Mouse (Mus musculus) midbrain, embryonic 14.5 days (tissue): ENCODE data around the gene Hist1h2bg. TPM values are rescaled to one million over a fixed set of nuclear protein-coding genes. Genes with fewer than 3 reads are reported as not detected.
"Not testable (repeated sequence)": the region's sequence is repeated elsewhere in the genome, so short reads cannot be mapped to it uniquely, and the experiment has no call there.

Experiments used
- ATAC-seq: fragments of 200-750 bp; cut with Nextera tagmentation; 2 replicates; pipeline ENCODE4 v1.8.0; 2017; ENCODE audit warnings: moderate number of reproducible peaks, moderate library complexity; ENCODE audit not compliant: low FRiP score, low TSS enrichment
- DNase-seq: peaks from one replicate; pipeline ENCODE4 v3.0.0-alpha.2; 2015
- H3K27ac ChIP-seq: fragments of 300-500 bp; sonication (generic); replicated peaks from 2 replicates; pipeline ENCODE4 v1.5.1; 2014; ENCODE audit warnings: mild to moderate bottlenecking, low read depth, low read length, moderate library complexity
- H3K27me3 ChIP-seq: fragments of 300-500 bp; sonication (generic); 2 replicates; pipeline ENCODE4 v1.6.1; 2014; ENCODE audit warnings: low read length, control low read depth, mixed read lengths; ENCODE audit not compliant: control insufficient read depth, insufficient read depth
- H3K36me3 ChIP-seq: fragments of 300-500 bp; sonication (generic); 2 replicates; pipeline ENCODE4 v1.6.1; 2014; ENCODE audit warnings: low read length, control low read depth; ENCODE audit not compliant: control insufficient read depth, insufficient read depth
- H3K4me1 ChIP-seq: fragments of 300-500 bp; sonication (generic); 2 replicates; pipeline ENCODE4 v1.6.1; 2014; ENCODE audit warnings: mild to moderate bottlenecking, antibody characterized with exemption, low read length, control low read depth; ENCODE audit not compliant: control insufficient read depth, insufficient read depth
- H3K4me2 ChIP-seq: fragments of 300-500 bp; sonication (generic); 2 replicates; pipeline ENCODE4 v1.6.1; 2014; ENCODE audit warnings: mild to moderate bottlenecking, low read length, moderate library complexity
- H3K4me3 ChIP-seq: fragments of 300-500 bp; sonication (generic); replicated peaks from 2 replicates; pipeline ENCODE4 v1.5.1; 2014; ENCODE audit warnings: low read depth, low read length
- H3K9ac ChIP-seq: fragments of 300-500 bp; sonication (generic); replicated peaks from 2 replicates; pipeline ENCODE4 v1.6.1; 2014; ENCODE audit warnings: mild to moderate bottlenecking, low read length, moderate library complexity
- H3K9me3 ChIP-seq: fragments of 300-500 bp; sonication (generic); 2 replicates; pipeline ENCODE4 v1.6.1; 2016; ENCODE audit warnings: low read length, control low read depth, mixed read lengths; ENCODE audit not compliant: control insufficient read depth
- WGBS: fragments of 180-500 bp; shearing (Covaris S2); extraction: QIAGEN DNeasy Blood & Tissue Kit; methylation state at CpG from one replicate; pipeline ENCODE4 v1.1.7; 2014; 5-methylcytosine and 5-hydroxymethylcytosine counted together
- polyA plus RNA-seq: library from polyadenylated mRNA; unstranded; fragments of >200 nt; fragmentation: Nextera tagmentation; extraction: Ambion mirVana; gene quantifications from 2 replicates; pipeline ENCODE4 v1.2.1, GENCODE M21; 2014

The Hist1h2bg gene
- polyA plus RNA-seq, 1 experiment from 2014 or later = 1.4 TPM

DNA sequence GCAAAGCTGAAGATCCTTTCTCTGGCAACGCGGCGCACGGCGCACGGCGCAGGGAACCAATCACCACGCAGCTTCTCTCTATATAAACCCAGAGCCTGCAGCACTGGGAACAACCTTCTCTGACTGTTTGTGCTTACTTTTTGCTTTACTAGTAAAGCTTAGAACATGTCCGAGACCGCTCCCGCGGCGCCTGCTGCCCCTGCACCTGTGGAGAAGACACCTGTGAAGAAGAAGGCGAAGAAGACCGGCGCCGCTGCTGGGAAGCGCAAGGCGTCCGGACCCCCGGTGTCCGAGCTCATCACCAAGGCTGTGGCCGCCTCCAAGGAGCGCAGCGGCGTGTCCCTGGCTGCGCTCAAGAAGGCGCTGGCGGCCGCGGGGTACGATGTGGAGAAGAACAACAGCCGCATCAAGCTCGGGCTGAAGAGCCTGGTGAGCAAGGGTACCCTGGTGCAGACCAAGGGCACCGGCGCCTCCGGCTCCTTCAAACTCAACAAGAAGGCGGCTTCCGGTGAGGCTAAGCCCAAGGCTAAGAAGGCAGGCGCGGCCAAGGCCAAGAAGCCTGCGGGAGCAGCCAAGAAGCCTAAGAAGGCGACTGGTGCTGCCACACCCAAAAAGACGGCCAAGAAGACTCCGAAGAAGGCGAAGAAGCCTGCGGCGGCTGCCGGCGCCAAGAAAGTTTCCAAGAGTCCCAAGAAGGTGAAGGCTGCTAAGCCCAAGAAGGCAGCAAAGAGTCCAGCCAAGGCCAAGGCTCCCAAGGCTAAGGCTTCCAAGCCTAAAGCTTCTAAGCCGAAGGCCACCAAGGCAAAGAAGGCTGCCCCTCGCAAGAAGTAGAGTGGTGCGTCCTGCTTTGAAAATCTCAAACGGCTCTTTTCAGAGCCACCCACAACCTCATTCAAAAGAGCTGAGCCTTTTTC, 16.0 kb upstream of the Hist1h2bg start:
- H3K27me3 ChIP-seq = no peaks in the 10 kb centered on the region
- DNase-seq = peak; percentile 86
- no peaks in the 10 kb centered on the region for H3K36me3 ChIP-seq
- no peaks in the 10 kb centered on the region for H3K9me3 ChIP-seq
- WGBS = under 1% methylated on average over 53 of the region's 54 CpGs
- H3K4me1 ChIP-seq = peaks cover 21% of the 10 kb centered on the region
- peak overlapping the region; percentile 53 for H3K9ac ChIP-seq
- peak; percentile 76 for ATAC-seq
- peak overlapping the region; percentile 49 for H3K4me3 ChIP-seq
- H3K27ac ChIP-seq = peak overlapping the region; percentile 84
- H3K4me2 ChIP-seq = peak overlapping the region; percentile 91

DNA sequence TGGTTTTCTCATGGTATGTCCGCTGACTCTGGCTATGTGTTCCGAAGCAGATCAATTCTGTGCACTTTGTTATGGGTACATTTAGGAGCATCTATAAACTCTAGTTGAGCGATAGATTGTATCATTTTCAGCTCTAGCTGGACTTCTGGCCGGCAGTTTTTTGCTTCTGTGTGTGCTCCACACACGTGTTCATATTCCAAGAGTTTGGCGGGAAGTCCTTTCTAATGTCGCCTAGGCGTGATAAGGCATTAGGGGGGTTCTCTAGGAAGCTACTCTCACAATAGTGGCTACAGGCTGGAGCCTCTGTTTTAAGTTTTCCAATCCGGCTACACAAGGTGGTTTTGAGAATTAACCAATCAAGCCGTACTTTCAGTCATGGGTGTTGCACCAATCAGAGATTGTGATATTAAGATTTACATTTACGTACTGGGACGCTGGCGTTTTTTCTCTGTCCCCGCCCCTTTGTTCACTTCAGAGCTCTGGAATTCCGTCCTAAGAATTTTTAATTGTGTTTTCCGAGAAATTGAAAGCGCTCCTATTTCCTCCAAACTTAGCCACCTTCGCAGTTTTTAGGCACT, 15.3 kb upstream of the Hist1h2bg start:
- no peaks in the 10 kb centered on the region for H3K36me3 ChIP-seq
- ATAC-seq (peak; percentile 86), DNase-seq (peak; percentile 95)
- peak overlapping the region; percentile 84 for H3K27ac ChIP-seq
- peak overlapping the region; percentile 49 for H3K4me3 ChIP-seq
- H3K4me2 ChIP-seq = peak overlapping the region; percentile 91
- H3K9me3 ChIP-seq = no peaks in the 10 kb centered on the region
- H3K9ac ChIP-seq = peak overlapping the region; percentile 53; the same call in 1 of the 2 replicates
- no peaks in the 10 kb centered on the region for H3K27me3 ChIP-seq
- H3K4me1 ChIP-seq = peaks cover 16% of the 10 kb centered on the region
- WGBS = under 1% methylated on average over 18 of the region's 18 CpGs

DNA sequence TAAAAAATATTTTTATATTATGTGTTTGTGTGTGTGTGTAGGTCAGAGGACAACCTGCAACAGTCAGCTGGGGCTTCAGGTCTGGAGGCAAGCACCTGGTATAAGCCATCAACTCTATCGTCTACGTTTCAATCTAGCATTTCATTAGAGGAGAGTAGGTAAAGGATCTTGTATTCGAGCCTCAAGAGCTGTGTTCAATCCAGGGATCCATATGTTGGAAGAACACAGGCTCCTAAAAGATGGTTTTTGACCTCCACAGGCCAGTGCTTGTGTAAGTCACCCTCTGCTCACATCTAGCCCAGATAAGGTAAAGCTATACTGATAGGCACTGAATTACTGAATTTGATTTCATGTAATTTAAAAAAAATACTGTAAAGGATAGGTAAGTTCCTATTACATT, 14.3 kb upstream of the Hist1h2bg start:
- no peak for DNase-seq
- Histone ChIP-seq H3K4me2 (peak overlapping the region; percentile 91; the same call in 1 of the 2 replicates), H3K36me3 (no peaks in the 10 kb centered on the region), H3K27ac (no peak overlapping the region), H3K27me3 (no peaks in the 10 kb centered on the region), H3K9me3 (no peaks in the 10 kb centered on the region), H3K9ac (no peak overlapping the region), H3K4me1 (peaks cover 12% of the 10 kb centered on the region), H3K4me3 (no peak overlapping the region)
- no peak for ATAC-seq
- 65% methylated on average over 3 of the region's 3 CpGs for WGBS

DNA sequence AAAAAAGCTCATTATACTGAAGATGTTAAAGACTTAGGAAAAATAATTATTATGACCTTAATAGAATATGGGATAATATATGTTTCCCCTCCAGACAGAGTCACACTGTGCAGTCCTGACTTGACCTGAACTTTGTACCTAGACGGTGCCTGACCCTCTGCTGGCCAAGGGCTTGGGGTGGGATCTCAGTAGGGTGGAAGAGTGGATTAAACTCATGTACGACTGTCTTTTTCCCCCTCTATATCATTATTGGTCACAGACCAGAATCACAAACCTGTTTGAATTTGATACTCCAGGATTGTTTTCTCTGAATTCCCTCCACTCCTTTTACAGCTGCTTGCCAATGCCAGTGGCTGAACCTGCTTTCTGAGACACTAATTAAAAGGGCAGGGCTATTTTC, 10.5 kb upstream of the Hist1h2bg start:
- H3K27me3 ChIP-seq, H3K27ac ChIP-seq, H3K4me1 ChIP-seq, DNase-seq, H3K36me3 ChIP-seq, ATAC-seq, H3K9me3 ChIP-seq, H3K9ac ChIP-seq, H3K4me3 ChIP-seq: not testable (repeated sequence)
- peak overlapping the region; percentile 28 for H3K4me2 ChIP-seq
- 9% methylated on average over 2 of the region's 2 CpGs for WGBS

DNA sequence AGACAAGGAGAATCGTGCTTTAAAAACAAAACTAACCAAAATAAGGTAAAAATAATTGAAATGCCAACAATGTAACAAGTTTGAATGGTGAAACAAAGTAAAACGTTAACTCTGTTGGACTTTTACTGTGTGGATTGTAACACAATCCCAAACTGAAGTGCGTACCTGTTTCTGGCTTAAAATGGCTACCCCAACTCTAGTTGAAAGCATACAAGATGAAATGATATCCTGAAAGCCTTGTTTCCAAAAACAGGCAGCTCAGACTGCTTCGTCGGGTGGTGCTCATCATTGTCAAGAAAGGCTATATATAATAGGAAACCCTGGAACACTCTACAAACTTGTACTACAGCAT, 9.7 kb upstream of the Hist1h2bg start:
- not testable (repeated sequence) for H3K4me1 ChIP-seq, H3K9me3 ChIP-seq, H3K9ac ChIP-seq, H3K36me3 ChIP-seq, ATAC-seq, H3K27me3 ChIP-seq, DNase-seq
- H3K4me2 ChIP-seq = peak overlapping the region; percentile 75
- peak overlapping the region; percentile 42 for H3K4me3 ChIP-seq
- H3K27ac ChIP-seq = peak overlapping the region; percentile 97
- 0% methylated on average over 2 of the region's 5 CpGs for WGBS

DNA sequence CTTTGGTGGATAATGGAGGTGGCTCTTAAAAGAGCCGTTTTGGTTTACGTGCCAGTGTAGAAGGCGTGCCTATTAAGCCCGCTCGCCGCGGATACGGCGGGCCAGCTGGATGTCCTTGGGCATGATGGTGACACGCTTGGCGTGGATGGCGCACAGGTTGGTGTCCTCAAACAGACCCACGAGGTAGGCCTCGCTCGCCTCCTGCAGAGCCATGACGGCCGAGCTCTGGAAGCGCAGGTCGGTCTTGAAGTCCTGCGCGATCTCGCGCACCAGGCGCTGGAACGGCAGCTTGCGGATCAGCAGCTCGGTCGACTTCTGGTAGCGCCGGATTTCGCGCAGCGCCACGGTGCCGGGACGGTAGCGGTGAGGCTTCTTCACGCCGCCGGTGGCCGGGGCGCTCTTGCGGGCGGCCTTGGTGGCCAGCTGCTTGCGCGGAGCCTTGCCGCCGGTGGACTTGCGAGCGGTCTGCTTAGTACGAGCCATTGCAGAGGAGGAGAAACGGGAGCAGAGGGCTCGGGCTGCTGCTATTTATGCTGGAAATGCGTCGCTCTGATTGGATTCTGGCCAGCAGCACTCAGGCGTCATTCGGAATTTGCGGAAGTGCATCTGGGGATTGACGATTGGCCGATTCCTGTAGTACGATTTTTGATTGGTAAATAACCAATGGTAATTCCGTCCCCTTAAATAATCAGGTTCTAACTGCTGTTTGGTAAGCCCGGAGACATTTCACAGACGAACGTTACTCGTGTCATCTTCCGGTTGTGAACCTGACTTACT, 9.1 kb upstream of the Hist1h2bg start, which contains the start of gene Hist1h3e:
Hist1h3e (minus strand) TSS at position 487 of the 777 bp plus-strand sequence.
- ATAC-seq = peak; percentile 94
- not testable (repeated sequence) for H3K36me3 ChIP-seq, H3K4me1 ChIP-seq, H3K27me3 ChIP-seq, H3K9me3 ChIP-seq
- Histone ChIP-seq H3K4me2 (peak within 1 kb of the TSS; percentile 75), H3K9ac (peak within 1 kb of the TSS; percentile 59), H3K4me3 (peak within 1 kb of the TSS; percentile 42), H3K27ac (peak within 1 kb of the TSS; percentile 97)
- under 1% methylated on average over 55 of the region's 67 CpGs for WGBS
- peak; percentile 98 for DNase-seq

DNA sequence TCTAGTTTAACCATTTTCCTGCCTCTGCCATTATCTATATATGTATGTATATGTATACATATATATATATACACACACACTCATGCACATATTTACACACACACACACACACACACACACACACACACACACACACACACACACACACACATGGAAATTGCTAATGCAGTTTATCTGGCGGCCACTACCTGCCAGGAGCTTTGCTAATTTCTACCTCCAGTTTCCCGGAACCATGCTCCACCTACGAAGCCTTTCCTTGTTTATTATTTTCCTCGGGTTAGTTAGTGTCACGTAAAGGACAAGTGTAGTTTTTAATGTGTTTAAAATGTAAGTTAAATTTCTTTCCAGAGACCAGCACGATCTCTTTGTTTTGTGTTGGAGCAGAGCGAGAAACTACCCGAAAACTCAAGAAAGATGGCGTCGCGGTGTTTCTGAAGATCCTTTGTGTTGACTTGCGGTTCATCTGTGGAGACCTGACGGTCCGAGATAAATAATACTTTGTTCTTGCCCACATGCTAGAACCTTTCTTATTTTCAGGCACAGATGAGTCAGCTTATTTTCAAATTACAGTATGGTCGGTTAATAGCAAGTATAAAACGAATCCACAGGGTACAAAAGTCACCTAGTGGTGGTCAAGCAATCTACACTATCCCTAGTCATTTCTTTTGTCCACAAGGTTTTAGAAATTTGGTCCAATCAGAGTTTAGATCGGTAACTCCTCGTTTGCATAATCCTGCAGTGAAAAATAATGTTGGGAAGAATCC, 8.3 kb upstream of the Hist1h2bg start:
- Histone ChIP-seq H3K27ac (peak overlapping the region; percentile 97), H3K27me3 (no peaks in the 10 kb centered on the region), H3K4me3 (peak overlapping the region; percentile 37), H3K4me2 (peak overlapping the region; percentile 75), H3K4me1 (peaks cover 5% of the 10 kb centered on the region; the same call in 1 of the 2 replicates), H3K9me3 (no peaks in the 10 kb centered on the region), H3K9ac (peak overlapping the region; percentile 59), H3K36me3 (no peaks in the 10 kb centered on the region)
- ATAC-seq (peak; percentile 70), DNase-seq (peak; percentile 86)
- WGBS = 2% methylated on average over 18 of the region's 18 CpGs

DNA sequence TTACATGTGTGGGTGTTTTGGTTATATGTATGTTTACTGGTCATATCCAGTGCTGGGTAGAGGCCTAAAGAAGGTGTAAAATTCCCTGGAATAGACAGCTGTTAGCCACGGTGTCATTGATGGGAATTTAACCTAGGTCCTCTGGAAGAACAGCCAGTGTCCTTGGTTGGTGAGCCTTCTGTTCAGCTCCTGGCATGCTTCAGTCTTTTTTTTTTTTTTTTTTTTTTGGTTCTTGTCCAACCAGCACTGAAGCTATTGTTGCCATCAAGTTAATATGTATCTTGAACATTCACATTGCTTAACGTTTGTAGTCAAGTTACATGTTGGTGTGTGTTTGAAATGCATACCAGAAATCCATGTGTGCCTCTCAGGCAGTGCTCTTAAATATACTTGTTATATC, 6.7 kb upstream of the Hist1h2bg start:
- no peaks in the 10 kb centered on the region for H3K27me3 ChIP-seq
- no peak overlapping the region for H3K27ac ChIP-seq
- H3K4me3 ChIP-seq = no peak overlapping the region
- no peaks in the 10 kb centered on the region for H3K9me3 ChIP-seq
- H3K4me2 ChIP-seq = no peak overlapping the region
- H3K9ac ChIP-seq = no peak overlapping the region
- 86% methylated on average over 2 of the region's 2 CpGs for WGBS
- H3K36me3 ChIP-seq = no peaks in the 10 kb centered on the region
- H3K4me1 ChIP-seq = peaks cover 5% of the 10 kb centered on the region; the same call in 1 of the 2 replicates
- ATAC-seq (no peak), DNase-seq (no peak)
